Mouse (Mus musculus) effector memory CD4-positive, alpha-beta T cell, adult 5 months (primary cell): Measurements from ENCODE around the gene Apol10b. TPM values are rescaled to one million over a fixed set of nuclear protein-coding genes. Genes with fewer than 3 reads are reported as not detected.

Experiments used
- polyA plus RNA-seq: library from polyadenylated mRNA; unstranded; fragments of 100-300 nt; shearing (Covaris generic); gene quantifications from one replicate; pipeline ENCODE4 v1.2.1, GENCODE M21; 2017

The Apol10b gene
- polyA plus RNA-seq: 0.89 TPM

GRCm38 (mm10) chr15:77595961-77596360 is at the start of gene Apol10b:
TSS of gene Apol10b (minus strand) at chr15:77596125.

GRCm38 (mm10) chr15:77643176-77643575 is 47.3 kb upstream of the Apol10b start, which contains the start of gene Apol11b:
TSS of gene Apol11b (minus strand) at chr15:77643286.

GRCm38 (mm10) chr15:77598958-77599357 is 3.0 kb upstream of the Apol10b start, which contains the start of gene Gm36245:
TSS of gene Gm36245 (plus strand) at chr15:77599258.

GRCm38 (mm10) chr15:77561792-77562191 is 34.1 kb downstream of the Apol10b start, which contains the start of gene 1700025B11Rik:
TSS of gene 1700025B11Rik (minus strand) at chr15:77561892.

Other genes starting within 250 kb of the Apol10b start
- not detected for gene Apol7a, start 197.0 kb downstream of the Apol10b start, polyA plus RNA-seq
- not detected for gene Apol9a, start 185.0 kb downstream of the Apol10b start, polyA plus RNA-seq
- 1.3 TPM for gene Apol7b, start 148.6 kb downstream of the Apol10b start, polyA plus RNA-seq
- not detected for gene Apol10a, start 119.1 kb downstream of the Apol10b start, polyA plus RNA-seq
- gene Apol11a, start 87.9 kb downstream of the Apol10b start, polyA plus RNA-seq: not detected
- gene Apol7c, start 62.8 kb downstream of the Apol10b start, polyA plus RNA-seq: not detected
- not detected for gene 1700025B11Rik, start 34.2 kb downstream of the Apol10b start, polyA plus RNA-seq
- not detected for gene Gm36245, start 3.1 kb upstream of the Apol10b start, polyA plus RNA-seq
- 0.22 TPM for gene Apol11b, start 47.2 kb upstream of the Apol10b start, polyA plus RNA-seq
- 91.3 TPM for gene Apol7e, start 102.7 kb upstream of the Apol10b start, polyA plus RNA-seq
- not detected for gene Apol9b, start 132.9 kb upstream of the Apol10b start, polyA plus RNA-seq
- gene Apol8, start 160.9 kb upstream of the Apol10b start, polyA plus RNA-seq: not detected
- gene Myh9, start 246.1 kb upstream of the Apol10b start, polyA plus RNA-seq: 294 TPM